In the genomic region with DNA sequence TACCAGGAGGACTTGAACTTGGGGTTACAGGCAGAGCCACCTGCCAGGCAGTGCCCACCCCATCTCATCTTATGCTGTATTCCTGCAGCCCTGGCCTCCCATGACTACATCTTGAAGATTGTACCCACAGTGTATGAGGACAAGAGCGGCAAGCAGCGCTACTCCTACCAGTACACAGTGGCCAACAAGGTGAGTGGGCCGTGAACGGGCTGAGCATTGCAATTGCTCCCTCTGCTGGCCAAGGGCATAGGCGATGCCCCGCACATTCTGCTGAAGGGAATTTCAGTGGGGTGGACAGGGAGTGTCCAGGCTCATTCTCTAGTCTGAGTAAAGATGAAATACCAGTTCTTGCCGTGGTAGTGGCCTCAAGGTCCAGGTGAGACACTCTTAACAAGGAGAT, we compare ENCODE assay signal across 8 mouse cellular contexts. TPM values are rescaled to one million over a fixed set of nuclear protein-coding genes. Genes with fewer than 3 reads are reported as not detected.
A peak's percentile ranks its signal among the peaks of the same experiment; 100 is the strongest.
DNase-seq lines count a peak whose midpoint lies in the region; ATAC-seq and TF ChIP-seq lines count a peak whose summit lies in the region.

No protein-coding gene starts in this region.

- H3K27ac ChIP-seq in cortical plate, adult 2 months (ENCODE audit: insufficient read depth, low read length): no peak overlapping the region
- H3K27ac ChIP-seq in intestine, postnatal 0 days (ENCODE audit: low read depth, low read length): no peak overlapping the region
- no peak overlapping the region for H3K27ac ChIP-seq in liver, embryonic 12.5 days

- TF ChIP-seq POLR2A in cortical plate, adult 2 months (IDR thresholded peaks at IDR 0.05; ENCODE audit: extremely low read depth, insufficient read depth, low read length): no peak

- 0 out of 2 replicates have a peak overlapping the region, but pooled peaks have one; percentile 4 for H3K4me2 ChIP-seq in intestine, postnatal 0 days (replicated peaks; ENCODE audit: low read depth)
- H3K4me2 ChIP-seq in liver, embryonic 12.5 days: no peak overlapping the region

- no peaks in the 10 kb centered on the region for H3K9me3 ChIP-seq in intestine, postnatal 0 days (ENCODE audit: control insufficient read depth)
- no peaks in the 10 kb centered on the region for H3K9me3 ChIP-seq in liver, embryonic 12.5 days (replicated peaks)

- peak; percentile 70 for DNase-seq in A20 (ENCODE audit: low read depth, low spot score)
- peak; percentile 85 to 95 for DNase-seq in adrenal gland, adult (ENCODE audit: inconsistent age in 2 of 2, low spot score in 1 of 2)
- DNase-seq in gastrocnemius, postnatal 36 days: peak; percentile 72 to 80
- DNase-seq in neural tube, embryonic 10.5 days (ENCODE audit: extremely low spot score, low spot score): peak; percentile 71
- DNase-seq in testis, postnatal 14 days (ENCODE audit: low spot score): peak; percentile 29

- peaks cover 4% of the 10 kb centered on the region for H3K4me1 ChIP-seq in cortical plate, adult 2 months (ENCODE audit: control insufficient read depth, insufficient read depth, low read length)
- no peaks in the 10 kb centered on the region for H3K4me1 ChIP-seq in intestine, postnatal 0 days (replicated peaks; ENCODE audit: control insufficient read depth, insufficient read depth, low read length)
- H3K4me1 ChIP-seq in liver, embryonic 12.5 days: 0 out of 2 replicates have a peak, but pooled peaks cover 6% of the 10 kb centered on the region

- peak; percentile 96 for TF ChIP-seq CTCF in cortical plate, adult 2 months (IDR thresholded peaks at IDR 0.05; ENCODE audit: extremely low read depth, insufficient read depth, low read length)
- TF ChIP-seq CTCF in intestine, postnatal 0 days (IDR thresholded peaks at IDR 0.05; ENCODE audit: low read depth): peak; percentile 100

- WGBS in intestine, postnatal 0 days: 11% methylated on average over 7 of the region's 7 CpGs
- 23% methylated on average over 7 of the region's 7 CpGs for WGBS in liver, embryonic 12.5 days (ENCODE audit: insufficient replicate concordance)

- H3K9ac ChIP-seq in intestine, postnatal 0 days (ENCODE audit: low read depth, low read length): no peak overlapping the region
- no peak overlapping the region for H3K9ac ChIP-seq in liver, embryonic 12.5 days

- intact Hi-C loops in gastrocnemius, postnatal 36 days (cut with DNase I): loop anchor here (2.0 kb wide), 1 partner anchor 172 kb away; no protein-coding TSS in a partner anchor

- peaks cover 71% of the 10 kb centered on the region for H3K36me3 ChIP-seq in intestine, postnatal 0 days (ENCODE audit: control insufficient read depth, insufficient read depth)
- H3K36me3 ChIP-seq in liver, embryonic 12.5 days: peaks cover 84% of the 10 kb centered on the region

- peak; percentile 65 for ATAC-seq in intestine, postnatal 0 days
- ATAC-seq in liver, embryonic 12.5 days: peak; percentile 48; the same call in 1 of the 2 replicates

- H3K4me3 ChIP-seq in cortical plate, adult 2 months (ENCODE audit: insufficient read depth, low read length): no peak overlapping the region
- no peak overlapping the region for H3K4me3 ChIP-seq in intestine, postnatal 0 days (ENCODE audit: low read depth, low read length)
- no peak overlapping the region for H3K4me3 ChIP-seq in liver, embryonic 12.5 days

- no peaks in the 10 kb centered on the region for H3K27me3 ChIP-seq in intestine, postnatal 0 days (replicated peaks; ENCODE audit: control insufficient read depth, insufficient read depth, low read length)
- H3K27me3 ChIP-seq in liver, embryonic 12.5 days (replicated peaks): no peaks in the 10 kb centered on the region

RNA-seq across cellular contexts. Expression of a gene that starts 24.4 kb away (rescaled TPM):
- polyA plus RNA-seq in cortical plate, adult 2 months (2012; rRNA removed): 86.4 and 87.2 TPM in 2 replicates
- total RNA-seq in gastrocnemius, postnatal 36 days (2021): 10 to 100 TPM; 32.7 to 34.6 TPM
- 523 and 571 TPM in 2 replicates for polyA plus RNA-seq in intestine, postnatal 0 days (2015; fragmentation: Nextera tagmentation; extraction: Ambion mirVana)
- 177 and 179 TPM in 2 replicates for polyA plus RNA-seq in liver, embryonic 12.5 days (2016; fragmentation: Nextera tagmentation; extraction: Ambion mirVana)

Comparison
In these comparisons a context has a peak if more than half of its experiments do, and no peak if none do; other contexts are left out.
1. DNase-seq: peak in every context shown above with its lines; median percentile 90 in adrenal gland, adult; 76 in gastrocnemius, postnatal 36 days; 71 in neural tube, embryonic 10.5 days; 70 in A20; 29 in testis, postnatal 14 days.